Mouse (Mus musculus): Measurements from ENCODE around the gene Foxr1. TPM values are rescaled to one million over a fixed set of nuclear protein-coding genes. Genes with fewer than 3 reads are reported as not detected.
"Not testable (repeated sequence)": the region's sequence is repeated elsewhere in the genome, so short reads cannot be mapped to it uniquely, and the experiment has no call there.

The Foxr1 gene
- total RNA-seq, 1 experiment from 2014 or later = not detected

DNA sequence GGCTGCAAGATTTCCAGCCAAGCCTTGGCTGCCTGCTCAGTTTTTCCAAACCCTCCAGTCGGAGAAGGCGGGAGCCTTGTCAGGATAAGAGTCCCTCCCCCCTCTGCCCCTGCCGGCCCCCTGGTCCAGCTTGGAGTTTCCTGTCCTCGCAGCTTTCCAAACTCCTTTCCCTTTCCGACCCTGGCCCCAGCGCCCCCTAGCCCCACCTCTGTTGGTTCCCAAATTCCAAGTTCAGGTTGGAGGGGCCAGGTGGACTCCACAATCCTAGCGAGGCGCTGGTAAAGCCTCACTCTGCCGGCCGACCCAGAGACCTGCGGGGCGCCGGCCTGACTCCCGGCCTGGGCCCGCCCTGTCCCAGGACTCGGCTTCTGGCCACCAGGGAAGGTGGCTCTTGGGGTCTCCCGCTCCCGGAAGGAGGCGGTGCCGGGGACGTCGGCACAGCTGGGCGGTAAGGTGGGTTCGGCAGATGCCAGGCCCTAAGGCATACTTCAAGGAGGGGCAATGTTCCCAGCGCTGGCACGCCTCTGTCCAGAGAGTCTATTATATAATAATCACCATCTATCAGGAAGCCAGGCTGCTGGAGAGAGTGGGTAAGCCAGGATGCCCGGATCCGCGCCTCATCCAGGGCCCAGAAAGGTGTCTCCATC lies 38.1 kb upstream of the Foxr1 start:
- 0 out of 4 replicates have a peak, but pooled peaks of 1 of the 2 experiments have one; percentile 4 for ATAC-seq (replicated peaks in 1 of 2; ENCODE audit: insufficient read depth in 1 of 2, low FRiP score in 2 of 2, low TSS enrichment in 1 of 2, low read depth in 1 of 2, poor library complexity in 2 of 2, severe bottlenecking in 2 of 2)

DNA sequence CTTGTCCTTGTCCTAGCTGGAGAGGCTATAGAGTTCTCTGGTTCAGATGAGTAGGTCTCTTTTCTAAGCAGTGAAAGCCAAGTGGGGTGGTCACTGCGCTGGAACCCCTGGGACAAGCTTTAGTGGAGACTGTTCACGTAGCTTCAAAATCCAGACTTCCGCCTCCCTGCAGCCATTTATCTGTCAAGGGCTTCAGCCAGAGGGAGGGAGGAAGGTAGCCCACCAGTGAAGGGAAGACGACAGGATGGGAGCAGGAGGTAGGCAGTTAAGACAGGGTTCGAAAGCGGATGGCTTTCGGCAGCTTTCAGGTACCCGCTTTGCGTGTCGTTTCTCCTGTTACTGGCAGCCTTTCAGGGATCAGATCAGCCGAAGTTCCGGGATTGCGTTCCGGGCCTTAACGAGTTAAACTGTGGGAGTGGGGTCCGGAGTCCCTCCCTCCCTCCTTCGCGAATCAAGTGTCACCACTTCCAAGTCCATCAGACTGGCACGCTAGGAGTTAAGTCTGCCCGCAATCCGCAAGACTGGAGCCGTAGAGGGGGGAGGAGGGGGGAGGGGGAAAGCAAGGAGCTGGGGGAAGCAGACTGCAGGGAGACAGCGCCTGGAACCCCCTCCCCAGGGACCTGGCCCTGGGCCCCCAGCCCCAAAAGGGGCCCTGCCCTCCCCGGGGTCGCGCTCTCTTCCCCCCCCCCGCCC lies 37.4 kb upstream of the Foxr1 start:
- no peak for ATAC-seq (replicated peaks in 1 of 2; ENCODE audit: insufficient read depth in 1 of 2, low FRiP score in 2 of 2, low TSS enrichment in 1 of 2, low read depth in 1 of 2, poor library complexity in 2 of 2, severe bottlenecking in 2 of 2)

DNA sequence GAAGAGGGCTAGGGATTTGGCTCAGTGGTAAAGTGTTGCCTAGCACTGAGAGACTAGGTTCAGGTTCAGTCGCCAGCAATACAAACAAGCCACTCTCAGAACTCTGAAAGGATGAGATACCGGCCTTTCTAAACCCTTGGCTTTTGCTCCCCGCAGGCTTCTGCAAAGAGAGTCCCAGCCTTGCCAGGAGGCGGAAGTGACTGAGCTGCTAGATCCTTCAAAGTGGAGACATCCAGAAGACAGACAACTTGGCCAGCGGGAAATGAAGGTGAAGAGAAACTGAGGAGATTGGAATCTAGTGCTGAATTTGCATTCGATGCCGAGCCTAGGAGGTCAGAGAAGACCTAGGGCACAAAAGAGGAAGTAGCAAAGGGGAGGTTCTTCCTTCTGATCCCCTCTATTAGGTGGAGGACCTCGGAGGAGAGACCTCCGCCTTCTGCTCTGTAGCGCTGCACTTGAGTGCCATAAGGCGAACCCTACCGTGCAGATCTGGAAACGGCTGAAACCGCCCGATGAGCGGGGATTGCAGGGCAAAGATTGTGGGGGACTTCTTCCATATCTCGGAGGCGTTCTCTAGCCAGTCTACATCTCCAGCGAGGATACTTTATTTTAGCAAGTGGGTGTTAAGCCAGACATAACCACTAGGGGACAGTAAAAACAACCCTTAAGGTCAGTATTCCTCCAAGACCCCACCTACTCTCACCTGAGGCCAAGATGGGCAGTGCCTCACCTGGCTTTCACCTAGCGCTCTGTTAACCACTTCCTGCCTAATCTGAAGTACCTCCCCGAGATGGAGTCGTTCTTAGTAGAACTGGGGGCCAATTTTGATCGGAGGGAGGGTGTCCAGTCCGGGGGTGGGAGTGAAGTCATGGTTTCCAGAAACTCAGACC lies 36.6 kb upstream of the Foxr1 start:
- ATAC-seq (replicated peaks in 1 of 2; ENCODE audit: insufficient read depth in 1 of 2, low FRiP score in 2 of 2, low TSS enrichment in 1 of 2, low read depth in 1 of 2, poor library complexity in 2 of 2, severe bottlenecking in 2 of 2) = peak; percentile 47 to 56

DNA sequence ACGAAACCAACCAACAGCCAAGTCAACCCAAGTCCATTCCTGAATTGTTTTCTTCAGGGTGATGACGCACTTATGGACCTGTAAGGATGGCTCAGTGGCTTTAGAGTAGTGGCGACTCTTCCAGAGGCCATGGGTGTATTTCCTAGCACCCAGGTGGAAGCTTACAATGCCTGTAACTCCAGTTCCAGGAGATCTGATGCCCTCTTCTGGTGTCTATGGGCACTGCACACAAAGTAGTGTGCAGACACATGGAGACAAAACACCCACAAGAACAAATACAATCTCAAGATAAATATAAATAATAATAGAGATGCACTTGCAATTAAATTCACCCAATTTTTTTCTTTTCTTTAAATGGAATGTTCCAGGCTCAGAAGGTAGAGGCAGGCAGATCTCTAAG lies 35.0 kb upstream of the Foxr1 start:
- ATAC-seq (replicated peaks in 1 of 2; ENCODE audit: insufficient read depth in 1 of 2, low FRiP score in 2 of 2, low TSS enrichment in 1 of 2, low read depth in 1 of 2, poor library complexity in 2 of 2, severe bottlenecking in 2 of 2) = no peak

DNA sequence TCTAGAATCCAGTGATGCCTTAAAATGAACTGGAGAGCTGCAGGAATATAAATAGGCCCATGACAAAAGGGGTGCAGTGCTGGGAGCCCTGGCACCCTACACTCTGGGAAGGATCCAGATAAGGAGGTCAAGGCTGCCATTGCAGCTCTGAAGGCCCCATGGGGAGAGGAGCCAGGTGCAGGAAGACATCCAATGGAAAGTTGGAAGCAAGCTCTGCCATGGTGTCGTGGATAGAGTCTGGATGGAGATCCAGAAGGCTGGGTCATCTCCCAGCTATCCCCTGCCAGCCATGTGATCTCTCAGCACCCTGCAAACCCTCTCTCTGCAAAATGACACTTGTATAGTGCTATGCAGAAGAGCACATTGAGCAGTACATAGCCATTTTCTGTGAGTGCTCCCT lies 33.4 kb upstream of the Foxr1 start:
- no peak for ATAC-seq (replicated peaks in 1 of 2; ENCODE audit: insufficient read depth in 1 of 2, low FRiP score in 2 of 2, low TSS enrichment in 1 of 2, low read depth in 1 of 2, poor library complexity in 2 of 2, severe bottlenecking in 2 of 2)

DNA sequence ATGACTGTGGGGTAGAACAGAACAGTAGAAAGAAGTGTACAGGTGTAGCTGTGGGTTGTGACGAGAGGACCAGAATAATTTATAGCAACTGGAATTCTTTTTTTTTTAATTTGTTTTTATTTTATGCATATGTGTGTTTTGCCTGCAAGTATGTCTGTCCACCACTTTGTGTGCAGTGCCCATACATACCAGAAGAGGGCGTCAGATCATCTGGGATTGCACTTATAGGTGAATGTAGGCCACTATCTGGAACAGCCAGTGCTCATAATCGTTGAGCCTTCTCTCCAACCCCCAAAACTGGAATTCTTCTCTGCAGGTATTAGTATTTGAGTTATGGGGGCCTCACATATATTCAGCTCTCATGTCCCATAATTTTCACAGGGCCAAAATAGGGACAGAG lies 32.2 kb upstream of the Foxr1 start:
- ATAC-seq (replicated peaks in 1 of 2; ENCODE audit: insufficient read depth in 1 of 2, low FRiP score in 2 of 2, low TSS enrichment in 1 of 2, low read depth in 1 of 2, poor library complexity in 2 of 2, severe bottlenecking in 2 of 2) = no peak

DNA sequence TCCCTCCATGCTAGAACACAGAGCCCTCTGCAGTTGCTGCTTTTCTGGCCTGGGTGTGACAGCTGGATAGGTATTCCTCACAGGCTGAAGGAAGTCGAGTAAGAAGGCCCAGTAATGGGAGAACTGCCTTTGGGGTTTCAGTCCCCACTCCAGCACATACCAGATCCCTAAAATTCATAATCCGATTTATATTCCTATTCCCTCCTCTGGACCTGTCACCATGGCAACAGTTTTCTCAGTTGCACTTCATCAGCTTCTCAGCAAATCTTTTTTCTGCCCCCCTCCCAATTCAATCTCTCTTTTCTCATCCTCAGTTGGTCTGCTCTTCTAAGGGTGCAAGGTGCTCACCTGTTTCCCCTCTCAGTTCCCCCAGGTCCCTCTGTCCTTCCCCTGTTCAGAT lies 27.9 kb upstream of the Foxr1 start:
- no peak for ATAC-seq (replicated peaks in 1 of 2; ENCODE audit: insufficient read depth in 1 of 2, low FRiP score in 2 of 2, low TSS enrichment in 1 of 2, low read depth in 1 of 2, poor library complexity in 2 of 2, severe bottlenecking in 2 of 2)

DNA sequence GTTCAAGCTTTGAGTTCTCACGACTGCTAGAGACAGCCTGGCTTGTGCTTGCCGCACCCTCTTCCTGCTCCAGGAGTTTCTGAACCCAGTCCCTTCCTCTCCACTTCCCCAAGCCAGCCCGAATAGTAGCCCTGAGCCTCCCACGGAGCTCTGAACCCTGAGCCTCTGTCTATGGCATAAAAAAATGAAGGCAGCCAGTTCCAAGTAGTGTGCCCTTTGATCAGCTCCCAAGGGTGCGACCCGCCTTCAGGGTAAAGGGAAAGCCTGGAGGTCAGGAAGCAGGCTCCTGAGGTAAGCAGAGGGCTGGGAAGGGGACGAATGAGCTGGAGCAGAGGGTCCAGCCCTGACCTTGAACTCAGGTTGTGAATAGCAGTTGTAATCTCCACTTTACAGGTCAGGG lies 27.3 kb upstream of the Foxr1 start:
- ATAC-seq (replicated peaks in 1 of 2; ENCODE audit: insufficient read depth in 1 of 2, low FRiP score in 2 of 2, low TSS enrichment in 1 of 2, low read depth in 1 of 2, poor library complexity in 2 of 2, severe bottlenecking in 2 of 2) = no peak

DNA sequence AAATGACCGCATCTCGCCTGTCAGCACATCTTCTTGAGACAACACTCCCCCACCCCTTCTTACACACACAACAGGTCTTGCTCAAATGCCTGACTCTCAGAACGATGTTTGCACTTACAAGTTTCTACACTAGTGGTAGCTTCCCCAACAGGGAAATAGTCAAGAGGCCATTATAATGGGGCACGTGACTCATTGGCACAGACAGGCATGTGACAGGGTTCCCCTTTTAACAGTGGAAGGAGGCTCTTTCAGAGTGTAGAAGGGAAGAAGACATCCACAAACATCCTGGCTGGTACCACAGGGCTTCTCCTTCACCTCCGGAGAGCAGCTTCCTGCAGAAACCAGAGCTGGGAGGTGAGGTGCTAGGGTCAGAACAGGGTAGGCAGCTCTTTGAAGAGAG lies 21.0 kb upstream of the Foxr1 start:
- ATAC-seq (replicated peaks in 1 of 2; ENCODE audit: insufficient read depth in 1 of 2, low FRiP score in 2 of 2, low TSS enrichment in 1 of 2, low read depth in 1 of 2, poor library complexity in 2 of 2, severe bottlenecking in 2 of 2) = peak; percentile 78 to 91

DNA sequence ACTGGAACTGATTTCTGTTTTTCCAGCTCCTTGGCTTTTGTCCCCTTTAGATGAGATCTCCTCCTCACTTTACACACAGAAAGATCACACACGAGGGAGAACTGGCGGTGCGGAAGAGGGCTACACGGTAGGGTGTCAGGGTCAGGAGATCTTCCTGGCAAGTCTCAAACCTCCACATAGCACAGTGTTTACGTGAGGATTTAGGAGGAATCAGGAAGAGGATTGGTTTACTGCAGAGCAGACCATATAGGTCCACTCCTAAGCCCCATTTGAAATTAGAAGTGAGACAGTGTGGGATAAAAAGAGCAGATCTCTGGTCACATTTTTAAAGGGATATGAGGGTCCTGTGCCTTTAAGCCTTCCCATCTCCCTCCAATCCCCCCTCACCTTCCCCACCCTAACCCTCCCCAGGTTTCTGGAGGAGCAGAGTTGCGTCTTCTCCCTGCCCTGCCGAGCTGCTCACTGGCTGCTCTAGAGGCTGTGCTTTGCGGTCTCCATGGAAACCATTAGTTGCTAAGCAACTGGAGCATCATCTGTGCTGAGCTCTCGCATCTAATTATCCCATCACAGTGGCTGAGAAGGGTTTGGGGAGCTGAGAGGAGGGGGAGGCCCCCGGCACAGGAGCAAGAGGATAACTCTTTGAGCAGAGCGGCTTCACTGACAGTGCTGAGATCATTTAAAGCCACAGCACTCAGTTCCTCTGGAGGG lies 16.3 kb upstream of the Foxr1 start:
- no peak for ATAC-seq (replicated peaks in 1 of 2; ENCODE audit: insufficient read depth in 1 of 2, low FRiP score in 2 of 2, low TSS enrichment in 1 of 2, low read depth in 1 of 2, poor library complexity in 2 of 2, severe bottlenecking in 2 of 2)

DNA sequence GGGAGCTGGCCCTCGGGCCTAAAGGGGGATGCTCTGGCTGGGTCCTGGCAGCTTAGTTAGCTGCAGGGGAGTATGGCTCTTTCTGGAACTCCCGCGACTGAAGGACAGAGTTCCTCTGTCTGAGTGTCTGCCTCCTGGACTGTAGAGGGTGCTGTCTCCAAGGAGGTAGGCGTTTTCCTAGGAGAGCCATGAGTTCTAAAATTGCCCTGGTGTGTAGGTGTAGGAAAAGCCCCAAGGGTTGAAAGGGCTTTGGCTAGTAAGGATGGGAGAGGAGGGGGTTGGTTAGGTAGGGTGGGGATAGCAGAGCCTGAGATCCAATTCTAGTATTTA lies 13.9 kb upstream of the Foxr1 start, which contains the start of gene Upk2:
Gene Upk2 (minus strand): TSS at position 86 of the 330 bp plus-strand sequence.
- ATAC-seq (replicated peaks in 1 of 2; ENCODE audit: insufficient read depth in 1 of 2, low FRiP score in 2 of 2, low TSS enrichment in 1 of 2, low read depth in 1 of 2, poor library complexity in 2 of 2, severe bottlenecking in 2 of 2) = no peak

DNA sequence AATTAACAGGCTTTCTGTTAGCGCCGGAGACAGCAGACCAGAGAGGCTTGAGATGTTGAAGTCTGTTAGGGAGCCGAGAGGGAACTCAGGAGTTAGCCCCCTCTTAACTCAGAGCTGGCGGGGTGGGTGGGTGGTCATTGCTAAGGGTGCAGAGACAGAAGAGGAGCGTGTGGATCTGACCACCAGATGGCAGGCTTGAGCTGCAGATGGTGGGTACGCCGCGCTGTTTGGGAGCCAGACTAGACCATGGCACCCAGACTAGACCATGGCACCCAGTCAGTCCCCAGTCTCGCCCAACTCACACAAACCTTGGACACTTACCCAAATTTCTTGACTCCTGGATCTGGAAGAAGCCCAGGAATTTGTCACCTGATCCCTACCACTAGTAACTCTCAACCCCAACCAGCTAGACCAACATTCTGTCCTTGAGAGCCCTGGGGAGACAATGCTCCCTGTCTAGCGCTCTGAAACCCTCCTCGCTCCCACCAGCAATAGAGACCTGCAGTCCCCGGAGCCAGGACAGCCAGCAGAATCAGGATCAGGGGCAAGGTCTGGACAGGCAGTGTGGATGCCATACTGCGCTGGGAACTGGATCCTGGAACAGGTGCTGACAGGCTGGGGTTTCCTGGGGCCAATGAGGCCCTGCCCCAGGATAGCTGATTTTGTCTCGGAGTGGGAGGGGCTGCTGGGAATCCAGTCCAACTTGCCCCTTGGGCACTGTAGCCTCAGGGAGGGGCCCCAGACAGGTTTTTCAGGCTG lies 13.4 kb upstream of the Foxr1 start:
- ATAC-seq (replicated peaks in 1 of 2; ENCODE audit: insufficient read depth in 1 of 2, low FRiP score in 2 of 2, low TSS enrichment in 1 of 2, low read depth in 1 of 2, poor library complexity in 2 of 2, severe bottlenecking in 2 of 2) = peak; percentile 84 to 90

DNA sequence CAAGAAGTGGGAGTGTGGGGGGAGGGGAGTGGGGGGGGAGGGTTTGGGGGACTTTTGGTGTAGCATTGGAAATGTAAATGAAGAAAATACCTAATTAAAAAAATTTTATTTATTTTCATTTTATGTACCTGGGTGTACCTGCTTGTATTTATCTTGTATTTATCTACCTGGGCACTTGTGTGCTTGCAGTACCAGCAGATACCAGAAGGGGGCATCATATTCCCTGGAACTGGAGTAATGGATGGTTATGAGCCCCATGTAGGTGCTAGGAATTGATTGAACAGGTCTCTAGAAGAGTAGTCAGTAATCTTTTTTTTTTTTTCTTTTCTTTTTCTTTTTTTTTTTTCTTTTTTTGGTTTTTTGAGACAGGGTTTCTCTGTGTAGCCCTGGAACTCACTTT lies 9.5 kb upstream of the Foxr1 start:
- no peak for ATAC-seq (replicated peaks in 1 of 2; ENCODE audit: insufficient read depth in 1 of 2, low FRiP score in 2 of 2, low TSS enrichment in 1 of 2, low read depth in 1 of 2, poor library complexity in 2 of 2, severe bottlenecking in 2 of 2)

DNA sequence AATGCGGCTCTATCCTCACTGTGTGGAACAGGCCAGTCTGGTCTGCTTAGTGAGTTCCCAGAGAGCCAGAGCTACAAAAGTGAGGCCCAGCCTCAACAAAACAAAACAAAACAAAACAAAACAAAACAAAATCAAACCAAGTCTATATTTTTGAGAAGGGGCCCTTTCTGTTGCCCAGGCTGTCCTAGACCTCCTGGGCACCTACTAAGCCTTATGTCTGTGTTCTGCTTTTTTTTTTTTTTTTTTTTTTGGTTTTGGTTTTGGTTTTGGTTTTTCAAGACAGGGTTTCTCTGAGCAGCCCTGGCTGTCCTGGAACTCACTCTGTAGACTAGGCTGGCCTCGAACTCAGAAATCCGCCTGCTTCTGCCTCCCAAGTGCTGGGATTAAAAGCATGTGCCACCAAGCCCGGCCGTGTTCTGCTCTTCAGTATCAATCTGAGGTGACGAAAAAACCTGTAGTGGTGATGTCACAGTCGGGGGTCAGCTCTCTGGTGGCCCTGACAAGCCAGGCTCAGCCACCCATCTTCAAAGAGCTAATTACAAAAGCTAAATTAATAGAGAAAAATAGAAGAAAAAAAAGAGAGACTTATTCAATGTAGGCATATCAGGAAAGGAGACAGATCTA lies 3.6 kb upstream of the Foxr1 start:
- not testable (repeated sequence) for ATAC-seq (replicated peaks in 1 of 2; ENCODE audit: insufficient read depth in 1 of 2, low FRiP score in 2 of 2, low TSS enrichment in 1 of 2, low read depth in 1 of 2, poor library complexity in 2 of 2, severe bottlenecking in 2 of 2)

DNA sequence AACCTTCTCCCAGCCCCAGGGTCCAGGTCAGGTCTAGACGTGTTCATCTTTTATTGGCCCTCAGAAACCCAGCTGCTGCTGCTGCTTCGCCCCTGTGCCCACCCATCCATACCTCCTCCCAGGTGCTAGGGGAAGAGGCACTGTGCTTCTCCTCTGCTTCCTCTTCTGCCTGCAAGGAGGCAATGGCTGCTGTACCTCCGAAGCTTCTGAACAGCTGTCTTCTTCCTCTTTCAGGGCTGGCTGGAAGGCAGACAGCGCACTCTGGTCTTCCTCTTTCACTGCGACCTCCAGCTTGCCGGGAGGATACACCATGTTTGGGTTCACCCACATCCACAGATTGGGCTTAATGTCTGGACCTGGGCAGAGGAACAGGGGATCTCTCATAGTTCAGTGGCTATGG lies 5.2 kb downstream of the Foxr1 start:
- ATAC-seq (replicated peaks in 1 of 2; ENCODE audit: insufficient read depth in 1 of 2, low FRiP score in 2 of 2, low TSS enrichment in 1 of 2, low read depth in 1 of 2, poor library complexity in 2 of 2, severe bottlenecking in 2 of 2) = peak; percentile 94

DNA sequence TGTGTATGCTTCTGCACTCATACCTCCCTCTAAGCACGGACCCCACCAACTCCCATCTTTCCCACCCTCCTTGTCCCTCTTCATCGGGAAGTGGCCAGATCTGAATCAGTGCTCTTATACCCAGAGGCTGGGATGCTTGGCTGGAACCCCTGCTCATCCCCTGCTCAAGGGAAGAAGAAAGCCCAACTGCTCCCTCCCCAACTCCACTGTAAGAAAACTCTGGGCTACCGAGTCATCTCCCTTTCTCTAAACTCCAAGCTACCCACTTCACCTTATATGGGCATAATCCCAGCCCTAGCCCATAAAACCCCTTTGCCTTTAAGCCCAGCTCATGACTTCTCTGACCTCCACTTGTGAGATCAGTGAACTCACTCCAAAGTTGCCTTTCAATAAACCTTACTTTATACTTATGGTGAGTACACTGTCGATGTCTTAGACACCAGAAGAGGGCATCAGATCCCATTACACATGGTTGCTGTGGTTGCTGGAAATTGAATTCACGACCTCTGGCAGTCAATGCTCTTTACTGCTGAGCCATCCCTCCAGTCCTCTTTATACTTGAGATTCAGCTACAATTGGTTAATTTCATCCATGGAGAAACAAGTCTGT lies 8.3 kb downstream of the Foxr1 start:
- no peak for ATAC-seq (replicated peaks in 1 of 2; ENCODE audit: insufficient read depth in 1 of 2, low FRiP score in 2 of 2, low TSS enrichment in 1 of 2, low read depth in 1 of 2, poor library complexity in 2 of 2, severe bottlenecking in 2 of 2)
